In genomic region chr2:138283372-138283771, GRCm38 (mm10) we compare ENCODE assay signal across 14 mouse cellular contexts. TPM values are rescaled to one million over a fixed set of nuclear protein-coding genes. Genes with fewer than 3 reads are reported as not detected.
DNase-seq lines count a peak whose midpoint lies in the region; TF ChIP-seq lines count a peak whose summit lies in the region.
"Had no signal": no experiment of that assay in that cellular context is flagged by ENCODE, and none has a peak within 500 bp of the region (broad histone marks: within the 10 kb centered on the region; RNA-seq: fewer than 3 reads in every experiment).

No protein-coding gene starts in this region.

- peak overlapping the region; percentile 74 for H3K4me3 ChIP-seq in layer of hippocampus, adult 2 months
- H3K4me3 ChIP-seq: embryonic facial prominence, embryonic 15.5 days; forebrain, embryonic 12.5 days; hindbrain, embryonic 10.5 days; limb, embryonic 15.5 days; midbrain, embryonic 12.5 days had no signal

- intact Hi-C loops in gastrocnemius, postnatal 14 days (cut with DNase I; ENCODE audit: low total_unique reads), result no loop called here
- intact Hi-C loops in left cerebral cortex, postnatal 4 days (cut with DNase I), result loop anchor here (5.0 kb wide), 1 partner anchor 849 kb away; no protein-coding TSS in a partner anchor

- peak; percentile 62 for DNase-seq in gastrocnemius, postnatal 25 days
- no peak for DNase-seq in gastrocnemius, postnatal 14 days
- DNase-seq in layer of hippocampus, adult 2 months (ENCODE audit: low spot score in 2 of 2), result no peak
- DNase-seq in layer of hippocampus, postnatal 36 days, result no peak
- peak; percentile 67 for DNase-seq in cerebellum, adult 11 months
- peak; percentile 44 to 69 for DNase-seq in cerebellum, postnatal 14 days
- no peak for DNase-seq in left cerebral cortex, postnatal 4 days
- no peak for DNase-seq in spleen, adult 18-20 months
- DNase-seq: right cerebral cortex, postnatal 25 days had no signal

- peak overlapping the region; percentile 94 for H3K27ac ChIP-seq in layer of hippocampus, adult 2 months
- H3K27ac ChIP-seq: embryonic facial prominence, embryonic 15.5 days; forebrain, embryonic 12.5 days; hindbrain, embryonic 10.5 days; limb, embryonic 15.5 days; midbrain, embryonic 12.5 days had no signal

- no peak for TF ChIP-seq CTCF in layer of hippocampus, adult 2 months (conservative IDR thresholded peaks at IDR 0.05)

RNA-seq across cellular contexts. Expression of gene Btbd3, which starts 27.0 kb away (rescaled TPM):
- total RNA-seq in gastrocnemius, postnatal 25 days (2021), result 10 to 100 TPM; 10.1 TPM
- total RNA-seq in gastrocnemius, postnatal 14 days (2021), result 10 to 100 TPM; 17.8 to 21.1 TPM
- total RNA-seq in layer of hippocampus, adult 2 months (2021), result 100 to 1,000 TPM; 209 to 210 TPM
- 100 to 1,000 TPM; 198 to 207 TPM for total RNA-seq in layer of hippocampus, postnatal 36 days (2021)
- 10 to 100 TPM; 64.2 to 72.0 TPM for total RNA-seq in left cerebral cortex, postnatal 4 days (2021)

Comparison
In these comparisons a context has a peak if more than half of its experiments do, and no peak if none do; other contexts are left out.
1. DNase-seq: peak in gastrocnemius, postnatal 25 days (single experiment), cerebellum, adult 11 months (single experiment) and cerebellum, postnatal 14 days (2 of 2); none in gastrocnemius, postnatal 14 days (single experiment), layer of hippocampus, adult 2 months (0 of 2), layer of hippocampus, postnatal 36 days (0 of 2), left cerebral cortex, postnatal 4 days (single experiment) and spleen, adult 18-20 months (0 of 2).